Mouse (Mus musculus): ENCODE data around the gene Cryga.

The Cryga gene

GRCm38 (mm10) chr1:65090370-65090769, 12.8 kb downstream of the Cryga start:
- peak; percentile 92 for DNase-seq

- DNase-seq: no peak
Observed at GRCm38 (mm10) chr1:65088567-65089356, 14.4 kb downstream of the Cryga start.

- DNase-seq: no peak
Observed at GRCm38 (mm10) chr1:65082188-65082587, 21.0 kb downstream of the Cryga start, which contains the start of gene Crygb. TSS of gene Crygb (minus strand) at chr1:65082288.

- DNase-seq: peak; percentile 39
Observed at GRCm38 (mm10) chr1:65075607-65076006, 27.6 kb downstream of the Cryga start.

GRCm38 (mm10) chr1:65073589-65073988, 29.6 kb downstream of the Cryga start, which contains the start of gene Crygc:
TSS of gene Crygc (minus strand) at chr1:65073689.
- peak; percentile 1 for DNase-seq

GRCm38 (mm10) chr1:65067842-65068241, 35.3 kb downstream of the Cryga start:
- peak; percentile 10 for DNase-seq

GRCm38 (mm10) chr1:65064201-65064600, 39.0 kb downstream of the Cryga start:
- peak; percentile 64 for DNase-seq

GRCm38 (mm10) chr1:65063352-65063751, 39.8 kb downstream of the Cryga start, which contains the start of gene Crygd:
TSS of gene Crygd (minus strand) at chr1:65063452.
- no peak for DNase-seq

- DNase-seq: peak; percentile 46
Observed at GRCm38 (mm10) chr1:65052140-65052539, 51.0 kb downstream of the Cryga start.

GRCm38 (mm10) chr1:65051696-65052095, 51.5 kb downstream of the Cryga start:
- peak; percentile 64 for DNase-seq

- DNase-seq: peak; percentile 57
Observed at GRCm38 (mm10) chr1:65050952-65051351, 52.2 kb downstream of the Cryga start, which contains the start of gene Cryge. TSS of gene Cryge (minus strand) at chr1:65051149.
